Mouse (Mus musculus): Measurements from ENCODE around the gene Ndufs7.
"Not testable (repeated sequence)": the region's sequence is repeated elsewhere in the genome, so short reads cannot be mapped to it uniquely, and the experiment has no call there.

Gene Ndufs7

GRCm38 (mm10) chr10:80242607-80243006, 6.3 kb upstream of the Ndufs7 start:
- DNase-seq (ENCODE audit: low read depth), result no peak

GRCm38 (mm10) chr10:80244791-80245399, 4.0 kb upstream of the Ndufs7 start:
- peak; percentile 81 for DNase-seq (ENCODE audit: low read depth)

- peak; percentile 94 for DNase-seq (ENCODE audit: low read depth)
Measured at GRCm38 (mm10) chr10:80245600-80245999, 3.3 kb upstream of the Ndufs7 start.

- DNase-seq (ENCODE audit: low read depth), result peak; percentile 70
Measured at GRCm38 (mm10) chr10:80247849-80248248, 1.1 kb upstream of the Ndufs7 start.

GRCm38 (mm10) chr10:80248437-80248836, 484 bp upstream of the Ndufs7 start:
- DNase-seq (ENCODE audit: low read depth), result not testable (repeated sequence)

GRCm38 (mm10) chr10:80250059-80250458, 1.1 kb downstream of the Ndufs7 start:
- no peak for DNase-seq (ENCODE audit: low read depth)

- no peak for DNase-seq (ENCODE audit: low read depth)
Measured at GRCm38 (mm10) chr10:80250573-80250972, 1.7 kb downstream of the Ndufs7 start.

GRCm38 (mm10) chr10:80252011-80252410, 3.1 kb downstream of the Ndufs7 start:
- DNase-seq (ENCODE audit: low read depth), result no peak

GRCm38 (mm10) chr10:80252493-80253274, 3.8 kb downstream of the Ndufs7 start:
- no peak for DNase-seq (ENCODE audit: low read depth)

- no peak for DNase-seq (ENCODE audit: low read depth)
Measured at GRCm38 (mm10) chr10:80253551-80253950, 4.6 kb downstream of the Ndufs7 start.

GRCm38 (mm10) chr10:80254331-80255297, 5.7 kb downstream of the Ndufs7 start:
- no peak for DNase-seq (ENCODE audit: low read depth)

- peak; percentile 67 for DNase-seq (ENCODE audit: low read depth)
Measured at GRCm38 (mm10) chr10:80255881-80256535, 7.1 kb downstream of the Ndufs7 start.

- no peak for DNase-seq (ENCODE audit: low read depth)
Measured at GRCm38 (mm10) chr10:80257936-80258335, 9.0 kb downstream of the Ndufs7 start.

- DNase-seq (ENCODE audit: low read depth), result no peak
Measured at GRCm38 (mm10) chr10:80258752-80259462, 10.0 kb downstream of the Ndufs7 start.

GRCm38 (mm10) chr10:80259463-80259805, 10.5 kb downstream of the Ndufs7 start:
- no peak for DNase-seq (ENCODE audit: low read depth)

GRCm38 (mm10) chr10:80259861-80260641, 11.1 kb downstream of the Ndufs7 start:
- peak; percentile 81 for DNase-seq (ENCODE audit: low read depth)

- peak; percentile 100 for DNase-seq (ENCODE audit: low read depth)
Measured at GRCm38 (mm10) chr10:80260642-80261584, 12.0 kb downstream of the Ndufs7 start, which contains the start of the genes Gamt and Dazap1. Gamt (minus strand) TSS chr10:80261012. Dazap1 (plus strand) TSS chr10:80261486.

GRCm38 (mm10) chr10:80261585-80261968, 12.7 kb downstream of the Ndufs7 start:
- DNase-seq (ENCODE audit: low read depth), result peak; percentile 99

- no peak for DNase-seq (ENCODE audit: low read depth)
Measured at GRCm38 (mm10) chr10:80262169-80262568, 13.2 kb downstream of the Ndufs7 start.
